Mouse (Mus musculus) granulocyte monocyte progenitor cell, adult 5-6 weeks (primary cell): Measurements from ENCODE around the gene Brd3os. TPM values are rescaled to one million over a fixed set of nuclear protein-coding genes. Genes with fewer than 3 reads are reported as not detected.

ENCODE experiments used
- ATAC-seq: replicated peaks from 2 replicates; pipeline ENCODE4 v1.8.0; 2016; ENCODE audit warnings: mild to moderate bottlenecking, moderate TSS enrichment, inconsistent platforms; ENCODE audit not compliant: poor library complexity, severe bottlenecking
- total RNA-seq, 2 experiments: library from RNA; stranded (forward) in 1 of 2; stranded (reverse) in 1 of 2; fragments of 200-712, 200-1000 nt in 1 of 2; fragments of >200 nt in 1 of 2; fragmentation: Nextera tagmentation in 1 of 2; gene quantifications; 2 replicates each; pipeline ENCODE4 v1.2.3; 2014 to 2017

Gene Brd3os
- total RNA-seq, 2 experiments from 2014 or later = 0.77 TPM; not detected in 1

- ATAC-seq = no peak
Observed at GRCm38 (mm10) chr2:27460651-27461050, 18.5 kb downstream of the Brd3os start.

- no peak for ATAC-seq
Observed at GRCm38 (mm10) chr2:27461881-27462660, 19.9 kb downstream of the Brd3os start.

- no peak for ATAC-seq
Observed at GRCm38 (mm10) chr2:27462901-27463300, 20.8 kb downstream of the Brd3os start.

GRCm38 (mm10) chr2:27469292-27469990 is 27.3 kb downstream of the Brd3os start:
- ATAC-seq = peak; percentile 54

- no peak for ATAC-seq
Observed at GRCm38 (mm10) chr2:27469991-27470355, 27.8 kb downstream of the Brd3os start.

GRCm38 (mm10) chr2:27470535-27470934 is 28.4 kb downstream of the Brd3os start:
- ATAC-seq = no peak

GRCm38 (mm10) chr2:27471170-27471584 is 29.1 kb downstream of the Brd3os start:
- ATAC-seq = no peak

GRCm38 (mm10) chr2:27473061-27473765 is 31.1 kb downstream of the Brd3os start:
- ATAC-seq = no peak

GRCm38 (mm10) chr2:27473911-27474310 is 31.8 kb downstream of the Brd3os start:
- ATAC-seq = no peak

- ATAC-seq = peak; percentile 1; the same call in 1 of the 2 replicates
Observed at GRCm38 (mm10) chr2:27474621-27475484, 32.7 kb downstream of the Brd3os start.

- peak; percentile 73 for ATAC-seq
Observed at GRCm38 (mm10) chr2:27475495-27476302, 33.6 kb downstream of the Brd3os start.

GRCm38 (mm10) chr2:27476303-27477192 is 34.4 kb downstream of the Brd3os start:
- ATAC-seq = no peak

- ATAC-seq = no peak
Observed at GRCm38 (mm10) chr2:27479821-27480220, 37.7 kb downstream of the Brd3os start.

- ATAC-seq = peak; percentile 40
Observed at GRCm38 (mm10) chr2:27480367-27480766, 38.2 kb downstream of the Brd3os start.

- ATAC-seq = no peak
Observed at GRCm38 (mm10) chr2:27482265-27482861, 40.2 kb downstream of the Brd3os start.

- ATAC-seq = no peak
Observed at GRCm38 (mm10) chr2:27486725-27487124, 44.6 kb downstream of the Brd3os start.

GRCm38 (mm10) chr2:27487336-27488049 is 45.4 kb downstream of the Brd3os start:
- peak; percentile 94 for ATAC-seq
